Mouse (Mus musculus): Measurements from ENCODE around the gene Dap.

GRCm38 (mm10) chr15:31323684-31324083 is 99.6 kb downstream of the Dap start:
- TF ChIP-seq CTCF (IDR thresholded peaks at IDR 0.05; ENCODE audit: extremely low read depth, insufficient read depth, insufficient read length, insufficient replicate concordance), result no peak; the same call in 1 of the 2 replicates
- TF ChIP-seq POLR2A (IDR thresholded peaks at IDR 0.05; ENCODE audit: low read depth, low read length), result no peak

Data from spleen, adult 2 months (tissue).